Mouse (Mus musculus) ES-E14 (cell line): ENCODE measurements around the gene Kcnk4. TPM values are rescaled to one million over a fixed set of nuclear protein-coding genes. Genes with fewer than 3 reads are reported as not detected.
A peak's percentile ranks its signal among the peaks of the same experiment; 100 is the strongest.

ENCODE experiments used
- DNase-seq: peaks from one replicate; pipeline ENCODE4 v3.0.0-alpha.2; 2013; ENCODE audit warnings: low read depth, low spot score
- H3K27ac ChIP-seq: 2 replicates; pipeline ENCODE4 v1.5.1; 2012; ENCODE audit warnings: low read depth, mild to moderate bottlenecking, low read length, moderate library complexity, mixed read lengths; ENCODE audit not compliant: poor library complexity, insufficient read depth, severe bottlenecking
- H3K36me3 ChIP-seq: 2 replicates; pipeline ENCODE4 v1.6.1; 2012; ENCODE audit warnings: mild to moderate bottlenecking, low read length, moderate library complexity, mixed read lengths; ENCODE audit not compliant: control insufficient read depth, poor library complexity, insufficient read depth, severe bottlenecking
- H3K4me1 ChIP-seq, 2 experiments: fragments of 150-350 bp in 1 of 2; sonication (generic) in 1 of 2; 2 replicates each; pipeline ENCODE4 v1.6.1; 2012; ENCODE audit warnings: low read length in 2 of 2, mild to moderate bottlenecking in 1 of 2, mixed read lengths in 1 of 2; ENCODE audit not compliant: control insufficient read depth in 2 of 2, insufficient read depth in 2 of 2, poor library complexity in 1 of 2
- H3K4me3 ChIP-seq, 2 experiments: fragments of 150-350 bp in 1 of 2; sonication (generic) in 1 of 2; 2 replicates each; pipeline ENCODE4 v1.5.1; 2012; ENCODE audit warnings: low read length in 2 of 2, low read depth in 1 of 2, mild to moderate bottlenecking in 1 of 2, mixed read lengths in 1 of 2; ENCODE audit not compliant: insufficient read depth in 1 of 2, poor library complexity in 1 of 2, severe bottlenecking in 1 of 2
- H3K9ac ChIP-seq: 2 replicates; pipeline ENCODE4 v1.6.1; 2012; ENCODE audit warnings: low read depth, mild to moderate bottlenecking, low read length, mixed read lengths; ENCODE audit not compliant: poor library complexity, insufficient read depth, severe bottlenecking
- H3K9me3 ChIP-seq: fragments of 150-350 bp; sonication (generic); 2 replicates; pipeline ENCODE4 v1.6.1; 2012; ENCODE audit warnings: low read depth, mild to moderate bottlenecking, low read length; ENCODE audit not compliant: control insufficient read depth, insufficient read depth
- CHD2 ChIP-seq: IDR thresholded peaks from 2 replicates; pipeline ENCODE4 v1.6.1; 2014; ENCODE audit warnings: mild to moderate bottlenecking, low read depth, low read length, inconsistent platforms
- HCFC1 ChIP-seq: IDR thresholded peaks from 2 replicates; pipeline ENCODE4 v1.6.1; 2012; ENCODE audit warnings: low read length, inconsistent platforms, borderline replicate concordance; ENCODE audit not compliant: insufficient read depth
- MAFK ChIP-seq: IDR thresholded peaks from 2 replicates; pipeline ENCODE4 v1.6.1; 2014; ENCODE audit warnings: mild to moderate bottlenecking, low read depth, low read length, inconsistent platforms; ENCODE audit not compliant: insufficient read depth
- ZC3H11A ChIP-seq: IDR thresholded peaks from 2 replicates; pipeline ENCODE4 v1.6.1; 2012; ENCODE audit warnings: low read depth, mild to moderate bottlenecking, inconsistent platforms, low read length, borderline replicate concordance
- ZNF384 ChIP-seq: IDR thresholded peaks from 2 replicates; pipeline ENCODE4 v1.6.1; 2012; ENCODE audit warnings: low read depth, low read length, inconsistent platforms
- in situ Hi-C, 2 experiments: fragments of 600-800 bp; cut with MboI; formaldehyde crosslinking; loops; one replicate each; pipeline ENCODE4 v1.15.1; 2025; ENCODE audit warnings: low sequenced_read_pairs in 2 of 2, inconsistent platforms in 1 of 2; ENCODE audit not compliant: unreplicated experiment in 2 of 2
- total RNA-seq: library from RNA; depleted of rRNA; stranded (reverse); fragments of 300-350 nt; gene quantifications from 2 replicates; pipeline ENCODE4 v1.2.3, GENCODE M21; 2012; rRNA removed

The Kcnk4 gene
- total RNA-seq, result 2.3 and 4.4 TPM in 2 replicates

- no peak for DNase-seq
- H3K4me1 ChIP-seq, result peaks cover 3 to 26% of the 10 kb centered on the region in 2 experiments
- no peak within 1 kb of the TSS for H3K27ac ChIP-seq
- peak within 1 kb of the TSS; percentile 46 for H3K9ac ChIP-seq
- H3K9me3 ChIP-seq, result no peaks in the 10 kb centered on the region
- in situ Hi-C loops, result no loop called here
- peak within 1 kb of the TSS; percentile 58 to 67 for H3K4me3 ChIP-seq
- H3K36me3 ChIP-seq, result no peaks in the 10 kb centered on the region
- no peak for TF ChIP-seq MAFK
Measured at GRCm38 (mm10) chr19:6934195-6934977, at the start of gene Kcnk4. Gene Kcnk4, minus strand, starts transcription at chr19:6934515.

GRCm38 (mm10) chr19:6983621-6984020 is 49.3 kb upstream of the Kcnk4 start:
- in situ Hi-C loops, result no loop called here
- H3K9me3 ChIP-seq, result no peaks in the 10 kb centered on the region

DNA sequence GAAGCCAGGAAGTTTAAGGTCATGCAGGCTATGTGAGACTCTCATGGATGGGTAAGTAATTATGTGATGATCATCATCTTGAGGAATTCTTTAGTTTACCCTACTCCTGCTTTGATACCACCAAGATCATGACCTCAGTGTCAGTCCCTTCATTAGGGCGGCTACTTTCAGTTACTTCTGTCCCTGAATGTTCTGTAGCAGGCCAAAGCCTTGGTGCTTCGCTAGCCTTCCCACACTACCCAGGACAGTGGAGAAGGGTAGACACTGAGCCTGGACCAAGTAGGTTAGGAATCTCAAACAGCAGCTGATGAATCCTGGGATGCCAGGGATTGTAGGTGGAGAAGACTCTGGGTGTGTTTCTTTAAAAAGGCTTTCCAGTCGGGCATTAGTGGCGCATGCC is 47.1 kb upstream of the Kcnk4 start:
- Histone ChIP-seq H3K9ac (no peak overlapping the region), H3K9me3 (no peaks in the 10 kb centered on the region), H3K4me3 (peak overlapping the region in 1 of 2 experiments; percentile 80; a peak in 1 of 4 replicates), H3K4me1 (peaks cover 3 to 17% of the 10 kb centered on the region in 2 experiments; a peak in 3 of 4 replicates), H3K36me3 (peaks cover 39% of the 10 kb centered on the region), H3K27ac (no peak overlapping the region)
- DNase-seq, result no peak
- in situ Hi-C loops, result no loop called here
- TF ChIP-seq MAFK, result no peak
- no peak for TF ChIP-seq CHD2
- TF ChIP-seq ZC3H11A, result no peak
- no peak for TF ChIP-seq HCFC1
- no peak for TF ChIP-seq ZNF384

More at GRCm38 (mm10) chr19:6983621-6984020, 49.3 kb upstream of the Kcnk4 start:
- DNase-seq, result no peak
- H3K27ac ChIP-seq, result no peak overlapping the region
- TF ChIP-seq CHD2, result no peak
- TF ChIP-seq HCFC1, result no peak
- no peak for TF ChIP-seq ZC3H11A
- no peak for TF ChIP-seq MAFK
- no peak for TF ChIP-seq ZNF384
- no peak overlapping the region for H3K4me3 ChIP-seq
- H3K36me3 ChIP-seq, result peaks cover 20% of the 10 kb centered on the region
- peaks cover 3 to 12% of the 10 kb centered on the region in 2 experiments; a peak in 3 of 4 replicates for H3K4me1 ChIP-seq
- no peak overlapping the region for H3K9ac ChIP-seq

GRCm38 (mm10) chr19:6980381-6981093 is 46.2 kb upstream of the Kcnk4 start, which contains the start of gene Fkbp2:
Gene Fkbp2, minus strand, starts transcription at chr19:6980501.
- no peaks in the 10 kb centered on the region for H3K9me3 ChIP-seq
- DNase-seq, result peak; percentile 98
- in situ Hi-C loops, result no loop called here
- peak within 1 kb of the TSS; percentile 90 for H3K27ac ChIP-seq
- peaks cover 42% of the 10 kb centered on the region for H3K36me3 ChIP-seq
- H3K4me1 ChIP-seq, result peaks cover 3 to 15% of the 10 kb centered on the region in 2 experiments; a peak in 3 of 4 replicates
- TF ChIP-seq HCFC1 (no peak), CHD2 (0 out of 2 replicates have a peak, but pooled peaks have one; percentile 33), MAFK (no peak), ZC3H11A (no peak), ZNF384 (no peak)
- H3K9ac ChIP-seq, result peak within 1 kb of the TSS; percentile 97
- H3K4me3 ChIP-seq, result peak within 1 kb of the TSS; percentile 80 to 93
